Mouse (Mus musculus) urinary bladder, postnatal 4 days (tissue): ENCODE results near the gene Ccdc71.

ENCODE experiments used
- DNase-seq, 2 experiments: peaks; one replicate each; pipeline ENCODE4 v3.0.0; 2021 to 2022; ENCODE audit warnings: low spot score in 2 of 2

Gene Ccdc71

GRCm38 (mm10) chr9:108460319-108461178 lies at the start of gene Ccdc71:
Gene Ccdc71 (plus strand): TSS chr9:108460527.
- peak; percentile 79 to 87 for DNase-seq

GRCm38 (mm10) chr9:108411381-108411942 lies 48.9 kb upstream of the Ccdc71 start:
- no peak for DNase-seq

GRCm38 (mm10) chr9:108412221-108412620 lies 48.1 kb upstream of the Ccdc71 start:
- DNase-seq, result no peak

- no peak for DNase-seq
Measured at GRCm38 (mm10) chr9:108428384-108428783, 31.9 kb upstream of the Ccdc71 start, which contains the start of gene Ccdc36. Gene Ccdc36 (minus strand): TSS chr9:108428484.

GRCm38 (mm10) chr9:108431431-108432067 lies 28.8 kb upstream of the Ccdc71 start:
- DNase-seq, result no peak

- no peak for DNase-seq
Measured at GRCm38 (mm10) chr9:108436182-108436581, 24.1 kb upstream of the Ccdc71 start, which contains the start of gene BC048562. Gene BC048562 (plus strand): TSS chr9:108436482.

GRCm38 (mm10) chr9:108439176-108439575 lies 21.2 kb upstream of the Ccdc71 start:
- DNase-seq, result no peak

GRCm38 (mm10) chr9:108440485-108440884 lies 19.8 kb upstream of the Ccdc71 start:
- no peak for DNase-seq

GRCm38 (mm10) chr9:108441236-108441919 lies 18.9 kb upstream of the Ccdc71 start:
- DNase-seq, result no peak

- no peak for DNase-seq
Measured at GRCm38 (mm10) chr9:108445125-108445524, 15.2 kb upstream of the Ccdc71 start.

- DNase-seq, result no peak
Measured at GRCm38 (mm10) chr9:108449860-108450259, 10.5 kb upstream of the Ccdc71 start.

- peak in 1 of 2 experiments; percentile 18 for DNase-seq
Measured at GRCm38 (mm10) chr9:108450292-108451169, 9.8 kb upstream of the Ccdc71 start.

- no peak for DNase-seq
Measured at GRCm38 (mm10) chr9:108451170-108451493, 9.2 kb upstream of the Ccdc71 start.

GRCm38 (mm10) chr9:108451519-108452160 lies 8.7 kb upstream of the Ccdc71 start:
- DNase-seq, result no peak

- DNase-seq, result peak; percentile 81 to 92
Measured at GRCm38 (mm10) chr9:108452291-108452906, 7.9 kb upstream of the Ccdc71 start.

GRCm38 (mm10) chr9:108452911-108453310 lies 7.4 kb upstream of the Ccdc71 start:
- DNase-seq, result no peak

GRCm38 (mm10) chr9:108453458-108453857 lies 6.9 kb upstream of the Ccdc71 start:
- no peak for DNase-seq

GRCm38 (mm10) chr9:108454429-108454828 lies 5.9 kb upstream of the Ccdc71 start:
- no peak for DNase-seq

GRCm38 (mm10) chr9:108455747-108456571 lies 4.4 kb upstream of the Ccdc71 start:
- peak in 1 of 2 experiments; percentile 14 for DNase-seq
